Mouse (Mus musculus): ENCODE results near the gene Kif16b.

Kif16b gene

DNA sequence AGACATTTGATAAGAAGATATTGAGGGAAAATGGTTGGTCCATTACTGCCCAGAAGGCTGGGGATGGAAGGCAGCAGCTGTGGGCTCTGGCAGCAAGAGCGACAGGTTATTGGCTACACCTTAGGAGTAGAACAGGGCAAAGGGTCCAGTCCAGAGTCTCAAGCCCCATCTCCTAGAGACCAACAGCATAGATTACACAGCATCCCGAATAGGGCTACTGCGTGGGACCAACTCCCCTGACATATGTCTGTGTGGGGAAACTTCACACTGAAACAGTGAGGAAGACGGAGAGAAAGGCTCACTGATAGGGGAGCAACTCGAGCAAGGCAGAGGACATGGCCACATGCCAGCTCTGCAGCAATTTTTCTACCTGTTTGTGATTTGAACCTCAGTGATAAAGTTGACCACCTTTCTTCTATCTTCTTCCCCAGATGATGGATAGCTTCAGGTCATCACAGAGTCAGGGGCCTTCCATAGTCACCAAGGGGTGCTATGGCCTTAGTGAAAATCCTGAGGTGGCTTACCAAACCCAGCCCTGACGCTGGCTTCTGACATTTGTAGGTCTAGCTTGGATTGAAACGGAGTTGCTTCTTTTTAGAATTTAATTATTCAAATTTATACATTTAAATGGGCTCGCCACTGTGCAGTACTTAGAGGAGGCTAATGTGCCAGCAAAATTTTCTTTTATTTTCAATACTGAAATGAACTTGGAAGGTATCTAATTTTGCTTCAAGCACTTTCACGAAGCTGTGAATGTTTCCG is 170.1 kb downstream of the Kif16b start:
- DNase-seq: no peak

DNA sequence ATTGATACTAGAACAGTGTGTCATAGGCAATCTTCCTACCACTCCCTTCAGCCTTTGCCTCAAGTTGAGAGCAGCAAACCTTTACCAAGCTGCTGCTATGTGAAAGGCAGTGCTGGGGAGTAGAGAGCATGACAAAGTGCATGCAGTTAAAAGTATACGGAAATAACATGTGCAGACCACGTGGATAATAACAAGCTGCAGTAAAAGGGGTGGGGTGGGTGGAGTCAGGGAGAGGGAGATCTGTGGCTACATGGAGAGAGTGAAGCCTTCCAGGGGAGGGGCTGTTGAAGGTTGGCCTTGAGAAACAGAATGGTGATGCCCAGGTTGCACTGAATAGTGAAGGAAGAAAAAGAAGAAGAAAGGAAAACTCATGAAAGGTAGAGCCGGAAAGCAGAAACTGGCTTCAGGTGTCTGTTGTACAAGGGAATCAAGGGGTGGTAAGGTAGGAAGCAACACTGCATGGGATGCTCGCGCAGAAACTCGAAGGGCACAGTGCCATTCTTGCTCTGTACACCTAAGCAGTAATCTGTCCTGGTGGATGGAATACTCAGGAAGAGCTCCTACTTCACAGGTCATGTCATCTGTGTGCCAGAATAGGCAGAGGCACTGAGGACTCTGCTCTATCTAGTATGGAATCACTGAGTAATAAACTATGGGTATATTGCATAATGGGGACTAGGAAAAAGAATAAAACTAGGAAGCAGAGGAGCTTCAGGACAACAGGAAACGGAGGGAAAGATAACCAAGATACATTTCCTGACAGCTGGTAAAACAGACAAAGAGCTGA is 176.9 kb downstream of the Kif16b start:
- DNase-seq: no peak

DNA sequence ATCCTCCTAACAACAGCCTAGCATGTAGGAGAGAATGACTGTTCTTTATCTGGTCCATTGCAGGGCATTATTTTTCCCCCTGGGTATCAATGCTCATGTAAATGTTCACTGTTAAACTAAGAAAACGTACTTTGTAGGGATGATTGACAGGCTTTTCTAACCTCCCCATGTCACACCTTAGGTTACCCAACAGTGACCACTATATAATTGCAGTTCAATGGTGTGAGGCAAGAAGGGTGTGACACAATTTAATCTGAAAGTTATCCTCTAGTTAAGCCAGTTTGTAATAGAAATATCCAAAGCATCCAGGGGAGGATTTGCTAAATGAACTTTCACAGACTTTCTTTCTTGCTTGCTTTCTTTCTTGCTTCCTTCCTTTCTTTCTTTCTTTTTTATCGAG is 181.2 kb downstream of the Kif16b start:
- DNase-seq: no peak

GRCm38 (mm10) chr2:142718998-142719397 is 182.3 kb downstream of the Kif16b start:
- no peak for DNase-seq

- no peak for DNase-seq
Measured at GRCm38 (mm10) chr2:142717591-142717990, 183.7 kb downstream of the Kif16b start.

- no peak for DNase-seq
Measured at GRCm38 (mm10) chr2:142715912-142716260, 185.4 kb downstream of the Kif16b start.

DNA sequence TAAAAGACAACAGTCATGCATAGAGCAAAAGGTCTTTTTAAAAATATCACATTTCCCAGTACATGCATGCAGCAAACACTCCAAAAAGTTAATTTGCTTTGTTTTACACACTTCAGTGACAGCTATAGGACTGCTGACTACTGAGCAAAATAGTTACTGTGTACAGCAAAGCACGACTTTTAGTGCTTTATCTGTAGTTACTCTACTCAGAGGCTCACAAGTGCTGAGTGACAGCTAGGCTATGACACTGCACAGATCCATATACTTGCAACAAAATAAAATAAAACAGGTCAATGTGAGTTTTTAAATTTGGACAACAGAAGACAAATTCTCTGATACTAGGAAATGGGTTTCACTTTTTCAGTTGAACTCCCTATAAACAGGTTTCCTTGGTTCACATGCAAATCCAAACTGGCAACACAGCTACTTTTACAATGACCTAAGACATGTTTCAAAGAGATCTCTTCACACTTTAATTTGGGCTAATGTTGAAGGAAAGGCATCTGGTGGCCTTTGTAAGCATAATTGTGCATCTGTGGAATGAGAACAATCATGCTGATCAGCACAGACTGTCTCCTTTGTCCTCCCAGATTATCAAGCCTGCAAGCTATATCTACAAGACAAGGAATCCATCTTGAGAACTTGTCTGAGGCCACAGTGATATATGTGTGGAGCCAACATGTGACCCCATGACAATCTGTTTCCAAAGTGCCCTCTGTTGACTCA is 186.0 kb downstream of the Kif16b start:
- DNase-seq: no peak

DNA sequence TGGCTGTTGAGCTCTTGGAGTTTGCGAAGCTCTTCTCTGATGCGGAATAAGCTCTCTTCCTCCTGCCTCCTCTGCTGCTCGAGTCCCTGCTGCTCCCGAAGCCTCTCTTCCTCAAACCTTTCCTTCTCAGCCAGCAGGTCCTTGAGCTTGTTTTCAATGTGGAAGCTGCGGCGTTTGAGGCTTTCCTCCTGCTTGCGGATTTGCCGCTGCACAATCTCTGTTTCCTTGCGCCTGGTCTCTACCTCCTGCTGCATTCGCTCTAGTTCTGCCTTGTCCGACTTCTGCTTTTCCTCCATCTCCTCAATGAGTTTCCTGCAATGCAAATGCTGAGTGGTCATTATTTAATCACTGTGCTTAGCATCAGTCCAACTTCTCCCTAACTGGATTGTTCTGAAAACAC is 188.6 kb downstream of the Kif16b start:
- DNase-seq: no peak

- no peak for DNase-seq
Measured at GRCm38 (mm10) chr2:142709326-142709725, 192.0 kb downstream of the Kif16b start.

GRCm38 (mm10) chr2:142700689-142701088 is 200.6 kb downstream of the Kif16b start:
- no peak for DNase-seq

DNA sequence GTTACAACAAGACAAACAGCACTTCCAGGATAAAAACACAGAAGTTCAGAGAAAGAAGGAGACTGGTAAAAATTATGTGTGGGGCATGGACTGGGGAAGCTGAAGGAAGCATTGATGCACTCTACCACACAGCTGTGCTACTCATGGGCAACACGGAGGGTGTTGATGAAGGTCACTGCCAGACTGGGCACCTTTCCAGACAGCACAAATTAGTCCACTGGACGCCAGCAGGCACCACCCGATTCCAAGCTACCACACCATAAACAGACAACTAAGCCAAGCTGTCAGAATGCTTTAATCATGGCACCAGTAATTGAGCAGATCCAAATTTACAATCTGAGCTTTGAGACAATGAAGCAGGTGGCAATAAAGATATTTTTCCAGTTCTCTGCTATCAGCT is 202.7 kb downstream of the Kif16b start:
- peak; percentile 23 for DNase-seq

DNA sequence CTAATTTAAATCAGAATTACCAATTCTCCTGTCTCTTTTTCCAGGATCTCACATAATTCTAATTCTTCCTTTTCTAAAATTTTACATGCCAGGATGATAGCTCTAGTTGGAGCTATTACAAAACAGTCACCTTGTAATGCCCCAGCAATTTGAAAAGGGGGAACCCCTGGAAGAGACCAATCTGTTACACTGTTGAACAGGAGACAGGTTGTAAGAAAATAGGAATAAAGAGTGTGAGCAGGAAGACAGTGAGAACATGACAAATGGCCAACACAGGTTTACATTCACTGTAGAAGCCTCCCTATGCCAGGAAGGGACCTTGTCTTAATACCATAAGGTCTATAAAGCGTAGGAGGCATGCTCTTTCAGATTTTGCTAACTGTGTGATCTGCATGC is 206.4 kb downstream of the Kif16b start:
- no peak for DNase-seq

DNA sequence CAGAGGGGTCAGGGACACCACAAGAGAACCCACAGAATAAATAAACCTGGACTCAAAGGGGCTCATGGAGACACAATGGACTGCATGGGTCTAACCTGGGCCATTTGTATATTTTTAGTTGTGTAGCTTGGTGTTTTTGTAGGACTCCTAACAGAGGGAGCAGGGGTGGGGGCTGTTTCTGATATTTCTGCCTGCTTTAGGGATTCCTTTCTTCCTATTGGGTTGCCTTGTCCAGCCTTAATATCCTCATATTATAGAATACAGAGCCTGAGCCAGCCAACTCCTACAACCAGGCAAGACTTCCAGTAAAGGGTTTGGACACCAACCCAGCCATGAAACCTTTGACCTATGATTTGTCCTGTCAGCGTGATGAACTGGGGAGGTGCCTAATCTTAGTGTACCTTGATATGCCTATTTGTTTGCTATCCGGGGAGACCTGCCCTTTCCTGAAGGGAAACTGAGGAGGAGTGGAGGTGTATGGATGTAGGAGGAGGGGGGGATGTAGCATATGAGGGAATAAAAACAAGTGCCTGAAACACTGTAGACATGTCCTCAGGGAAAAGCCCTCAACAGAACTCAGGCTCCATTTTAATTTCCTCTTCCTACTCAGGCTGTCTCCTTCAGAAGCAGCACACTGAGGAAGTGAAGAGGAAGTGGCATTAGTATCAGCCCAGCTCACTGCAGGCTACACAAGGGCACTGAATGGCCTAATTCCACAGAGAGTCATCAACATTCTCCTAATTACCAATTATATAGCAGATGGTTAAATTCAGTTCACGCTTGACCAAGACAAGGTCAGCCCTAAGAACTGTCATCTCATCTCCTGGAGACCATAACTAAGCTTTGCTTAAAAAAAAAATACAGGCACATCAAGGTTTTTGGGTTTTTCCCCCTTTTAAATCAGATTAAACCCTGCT is 207.1 kb downstream of the Kif16b start:
- no peak for DNase-seq

GRCm38 (mm10) chr2:142693461-142693860 is 207.9 kb downstream of the Kif16b start:
- no peak for DNase-seq

- DNase-seq: no peak
Measured at GRCm38 (mm10) chr2:142689496-142689895, 211.8 kb downstream of the Kif16b start.

GRCm38 (mm10) chr2:142687936-142688514 is 213.3 kb downstream of the Kif16b start:
- no peak for DNase-seq

DNA sequence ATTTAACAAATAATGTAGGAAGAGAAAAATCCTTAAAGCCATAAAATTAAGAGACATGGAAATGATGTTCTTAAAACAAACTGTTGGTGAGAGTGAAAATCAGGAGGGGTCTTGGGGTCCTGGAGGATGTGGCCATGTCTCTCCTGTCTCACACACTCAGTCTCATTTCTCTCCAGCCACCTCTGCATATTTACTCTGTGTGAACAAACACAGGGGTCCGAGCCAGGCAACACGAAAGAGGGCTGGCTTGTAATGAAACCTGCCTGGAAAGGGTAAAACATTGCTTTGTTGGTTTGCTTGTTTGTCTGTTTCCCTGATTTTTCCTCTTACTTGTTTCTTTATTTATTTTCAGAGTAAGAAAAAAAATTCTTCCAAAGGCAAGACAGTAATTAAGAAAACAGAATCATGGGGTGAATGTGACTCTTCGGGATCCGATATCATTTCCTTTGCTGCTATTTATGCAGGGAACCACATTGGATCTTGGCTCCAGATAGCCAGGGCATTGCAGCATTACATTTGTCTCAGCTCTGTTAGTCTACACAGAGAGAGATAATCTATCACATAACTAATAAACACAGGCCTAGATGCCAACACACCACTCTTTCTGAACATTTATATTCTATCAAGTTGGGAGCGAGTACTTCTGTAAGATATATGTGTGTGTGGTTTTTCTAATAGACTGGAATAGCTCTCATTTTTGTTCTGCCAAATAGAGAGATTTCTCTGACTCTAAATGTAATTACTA is 218.2 kb downstream of the Kif16b start:
- no peak for DNase-seq

DNA sequence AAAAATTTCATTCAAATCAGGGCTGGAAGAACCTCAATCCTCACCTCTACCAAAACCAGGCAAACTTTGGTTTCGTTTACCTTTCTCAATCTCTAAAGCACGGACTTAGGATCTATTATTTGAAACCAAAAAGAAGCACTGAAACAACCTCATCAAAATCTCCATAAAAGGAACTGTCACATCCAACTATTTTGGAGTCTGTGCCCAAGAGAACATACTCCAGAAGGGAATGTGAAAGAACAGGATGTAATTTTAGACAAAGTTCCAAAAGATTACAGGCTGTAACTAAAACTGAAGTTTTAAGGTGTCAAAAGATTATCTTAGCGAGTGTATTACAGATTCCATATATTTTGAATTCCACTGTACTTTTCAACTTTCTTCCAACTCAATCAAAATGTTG is 232.9 kb downstream of the Kif16b start:
- no peak for DNase-seq

- no peak for DNase-seq
Measured at GRCm38 (mm10) chr2:142651591-142651990, 249.7 kb downstream of the Kif16b start.

DNA sequence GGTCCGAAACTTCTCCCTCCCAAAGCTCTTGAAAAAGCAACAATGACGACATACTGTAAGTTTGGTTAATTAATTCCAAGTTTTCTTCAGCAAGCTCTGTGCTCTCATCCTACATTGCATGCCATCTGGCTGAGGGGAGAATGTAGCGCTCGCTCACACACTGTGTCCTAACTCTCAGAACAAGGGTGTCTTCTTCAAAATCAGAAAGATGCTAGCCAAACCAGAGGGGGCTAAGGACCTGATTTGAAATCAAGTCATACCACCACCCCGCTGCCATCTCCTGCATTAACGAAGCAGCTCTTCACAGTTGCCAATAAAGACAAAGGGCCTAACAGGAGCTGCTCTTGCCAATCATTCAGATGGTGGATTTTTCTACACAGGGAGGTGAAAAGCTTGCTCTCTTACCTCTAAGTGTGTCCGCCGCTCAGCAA is 253.3 kb downstream of the Kif16b start:
- no peak for DNase-seq

DNA sequence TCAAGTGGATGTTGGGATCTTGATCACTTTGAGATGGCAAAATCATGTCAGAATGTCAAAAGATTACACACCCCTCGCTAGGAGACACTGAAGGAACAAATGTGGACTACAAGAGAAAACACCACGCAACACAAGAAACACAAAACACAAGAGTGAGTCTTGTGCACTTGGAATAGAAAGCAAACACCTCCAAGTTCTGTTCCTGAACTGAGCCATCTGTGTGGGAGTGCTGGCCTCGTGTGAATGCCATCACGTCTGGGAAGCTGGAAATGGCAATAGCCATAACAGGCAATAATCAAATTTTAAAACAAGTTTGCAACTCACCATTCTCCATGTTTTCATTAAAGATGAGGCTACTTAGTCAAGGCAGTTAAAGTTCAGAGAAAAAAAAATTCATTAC is 254.5 kb downstream of the Kif16b start:
- DNase-seq: no peak

All from kidney, postnatal 10 days (tissue).